Mouse (Mus musculus) hindbrain, embryonic 11.5 days (tissue): Measurements from ENCODE around the gene Sema7a. TPM values are rescaled to one million over a fixed set of nuclear protein-coding genes. Genes with fewer than 3 reads are reported as not detected.

Source experiments
- ATAC-seq: fragments of 200-750 bp; cut with Nextera tagmentation; 2 replicates; pipeline ENCODE4 v1.8.0; 2017; ENCODE audit warnings: mild to moderate bottlenecking, moderate TSS enrichment, moderate library complexity; ENCODE audit not compliant: low FRiP score
- DNase-seq: peaks from one replicate; pipeline ENCODE4 v3.0.0-alpha.2; 2015; ENCODE audit warnings: low spot score
- H3K27ac ChIP-seq: fragments of 300-500 bp; sonication (generic); 2 replicates; pipeline ENCODE4 v1.5.1; 2014; ENCODE audit warnings: mild to moderate bottlenecking, low read depth, low read length
- H3K27me3 ChIP-seq: fragments of 300-500 bp; sonication (generic); 2 replicates; pipeline ENCODE4 v1.6.1; 2014; ENCODE audit warnings: mild to moderate bottlenecking, low read length, moderate library complexity, mixed read lengths; ENCODE audit not compliant: control insufficient read depth, insufficient read depth
- H3K36me3 ChIP-seq: fragments of 300-500 bp; sonication (generic); 2 replicates; pipeline ENCODE4 v1.6.1; 2014; ENCODE audit warnings: mild to moderate bottlenecking, low read length, moderate library complexity, mixed read lengths; ENCODE audit not compliant: control insufficient read depth, insufficient read depth
- H3K4me1 ChIP-seq: fragments of 300-500 bp; sonication (generic); replicated peaks from 2 replicates; pipeline ENCODE4 v1.6.1; 2014; ENCODE audit warnings: low read length, mixed read lengths; ENCODE audit not compliant: control insufficient read depth, insufficient read depth
- H3K4me2 ChIP-seq: fragments of 300-500 bp; sonication (generic); replicated peaks from 2 replicates; pipeline ENCODE4 v1.6.1; 2014; ENCODE audit warnings: mild to moderate bottlenecking, low read depth, low read length
- H3K4me3 ChIP-seq: fragments of 300-500 bp; sonication (generic); 2 replicates; pipeline ENCODE4 v1.5.1; 2014; ENCODE audit warnings: low read depth, low read length
- H3K9ac ChIP-seq: fragments of 300-500 bp; sonication (generic); 2 replicates; pipeline ENCODE4 v1.6.1; 2014; ENCODE audit warnings: low read depth, low read length
- H3K9me3 ChIP-seq: fragments of 300-500 bp; sonication (generic); 2 replicates; pipeline ENCODE4 v1.6.1; 2016; ENCODE audit warnings: low read length; ENCODE audit not compliant: control insufficient read depth
- WGBS: fragments of 180-500 bp; shearing (Covaris S2); extraction: QIAGEN DNeasy Blood & Tissue Kit; methylation state at CpG from one replicate; pipeline ENCODE4 v1.1.7; 2014; 5-methylcytosine and 5-hydroxymethylcytosine counted together
- polyA plus RNA-seq: library from polyadenylated mRNA; unstranded; fragments of >200 nt; fragmentation: Nextera tagmentation; extraction: Ambion mirVana; gene quantifications from 2 replicates; pipeline ENCODE4 v1.2.1, GENCODE M21; 2014

Sema7a gene
- polyA plus RNA-seq, 1 experiment from 2014 or later, result 3.6 TPM

DNA sequence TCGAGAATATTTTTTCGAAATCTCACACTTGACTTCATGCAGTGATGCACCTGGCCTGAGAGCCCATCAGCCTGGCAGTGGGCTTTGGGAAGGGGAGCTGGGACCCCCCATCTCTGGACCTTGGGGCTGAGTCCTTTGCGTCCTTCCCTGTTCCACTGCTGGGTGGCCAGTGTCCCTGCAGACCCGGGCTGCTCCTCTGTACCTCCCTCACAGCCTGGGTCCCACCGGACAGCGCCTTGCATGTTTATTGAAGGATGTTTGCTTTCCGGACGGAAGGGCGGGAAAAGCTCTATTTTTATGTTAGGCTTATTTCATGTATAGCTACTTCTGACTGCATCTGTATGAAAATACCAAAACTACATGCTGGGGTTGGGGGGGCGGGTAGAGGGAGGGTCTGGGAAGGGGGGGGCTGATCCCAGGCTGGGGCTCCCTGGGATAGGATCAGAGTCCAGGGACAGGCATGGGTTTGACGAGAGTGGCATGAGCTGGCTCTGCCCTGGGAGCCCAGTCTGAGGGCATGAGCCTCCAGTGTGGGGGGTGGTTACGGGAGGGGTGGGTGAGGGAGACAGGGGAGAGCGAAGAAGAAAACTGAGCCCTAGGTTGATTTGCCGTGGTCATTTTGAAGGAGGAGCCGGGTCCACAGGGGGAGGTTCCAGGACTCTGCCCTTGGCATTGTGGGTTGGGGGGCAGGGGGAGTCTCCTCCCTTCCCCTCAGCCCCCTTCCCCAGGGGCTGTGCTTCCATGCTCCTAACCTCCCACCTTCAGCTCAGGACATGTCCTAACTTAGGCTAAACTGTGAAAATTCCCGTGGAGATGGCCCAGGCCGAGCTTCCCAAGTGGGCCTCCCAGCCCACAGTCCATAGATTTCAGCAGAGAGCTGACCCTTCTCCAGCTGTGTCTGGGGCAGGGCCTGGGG lies 22.2 kb downstream of the Sema7a start:
- H3K36me3 ChIP-seq, result no peaks in the 10 kb centered on the region

GRCm38 (mm10) chr9:57963249-57963997 lies 23.5 kb downstream of the Sema7a start:
- H3K27ac ChIP-seq, result no peak overlapping the region
- H3K4me3 ChIP-seq, result no peak overlapping the region
- no peak overlapping the region for H3K9ac ChIP-seq
- H3K36me3 ChIP-seq, result no peaks in the 10 kb centered on the region
- no peaks in the 10 kb centered on the region for H3K27me3 ChIP-seq
- no peak overlapping the region for H3K4me2 ChIP-seq
- ATAC-seq (no peak), DNase-seq (no peak)
- 91% methylated on average over 4 of the region's 4 CpGs for WGBS
- no peaks in the 10 kb centered on the region for H3K4me1 ChIP-seq
- H3K9me3 ChIP-seq, result no peaks in the 10 kb centered on the region

More for the DNA sequence above, 22.2 kb downstream of the Sema7a start:
- no peak for DNase-seq
- Histone ChIP-seq H3K4me2 (no peak overlapping the region), H3K9me3 (no peaks in the 10 kb centered on the region), H3K27me3 (no peaks in the 10 kb centered on the region), H3K9ac (no peak overlapping the region), H3K27ac (no peak overlapping the region), H3K4me1 (no peaks in the 10 kb centered on the region), H3K4me3 (no peak overlapping the region)
- 65% methylated on average over 17 of the region's 17 CpGs for WGBS
- no peak for ATAC-seq

- H3K27ac ChIP-seq, result peak overlapping the region; percentile 17; the same call in 1 of the 2 replicates
- no peaks in the 10 kb centered on the region for H3K27me3 ChIP-seq
- DNase-seq, result no peak
- H3K36me3 ChIP-seq, result no peaks in the 10 kb centered on the region
- no peaks in the 10 kb centered on the region for H3K4me1 ChIP-seq
- no peaks in the 10 kb centered on the region for H3K9me3 ChIP-seq
- H3K4me3 ChIP-seq, result no peak overlapping the region
- no peak overlapping the region for H3K4me2 ChIP-seq
- 73% methylated on average over 5 of the region's 5 CpGs for WGBS
- H3K9ac ChIP-seq, result no peak overlapping the region
- ATAC-seq, result no peak
Observed at GRCm38 (mm10) chr9:57963998-57964395, 24.1 kb downstream of the Sema7a start.

- Histone ChIP-seq H3K36me3 (no peaks in the 10 kb centered on the region), H3K4me1 (no peaks in the 10 kb centered on the region), H3K9me3 (no peaks in the 10 kb centered on the region), H3K27ac (no peak overlapping the region), H3K4me2 (no peak overlapping the region), H3K9ac (no peak overlapping the region), H3K4me3 (no peak overlapping the region), H3K27me3 (no peaks in the 10 kb centered on the region)
- ATAC-seq, result no peak
- no peak for DNase-seq
- WGBS, result 75% methylated on average over 6 of the region's 6 CpGs
Observed at GRCm38 (mm10) chr9:57964528-57965250, 24.8 kb downstream of the Sema7a start.

DNA sequence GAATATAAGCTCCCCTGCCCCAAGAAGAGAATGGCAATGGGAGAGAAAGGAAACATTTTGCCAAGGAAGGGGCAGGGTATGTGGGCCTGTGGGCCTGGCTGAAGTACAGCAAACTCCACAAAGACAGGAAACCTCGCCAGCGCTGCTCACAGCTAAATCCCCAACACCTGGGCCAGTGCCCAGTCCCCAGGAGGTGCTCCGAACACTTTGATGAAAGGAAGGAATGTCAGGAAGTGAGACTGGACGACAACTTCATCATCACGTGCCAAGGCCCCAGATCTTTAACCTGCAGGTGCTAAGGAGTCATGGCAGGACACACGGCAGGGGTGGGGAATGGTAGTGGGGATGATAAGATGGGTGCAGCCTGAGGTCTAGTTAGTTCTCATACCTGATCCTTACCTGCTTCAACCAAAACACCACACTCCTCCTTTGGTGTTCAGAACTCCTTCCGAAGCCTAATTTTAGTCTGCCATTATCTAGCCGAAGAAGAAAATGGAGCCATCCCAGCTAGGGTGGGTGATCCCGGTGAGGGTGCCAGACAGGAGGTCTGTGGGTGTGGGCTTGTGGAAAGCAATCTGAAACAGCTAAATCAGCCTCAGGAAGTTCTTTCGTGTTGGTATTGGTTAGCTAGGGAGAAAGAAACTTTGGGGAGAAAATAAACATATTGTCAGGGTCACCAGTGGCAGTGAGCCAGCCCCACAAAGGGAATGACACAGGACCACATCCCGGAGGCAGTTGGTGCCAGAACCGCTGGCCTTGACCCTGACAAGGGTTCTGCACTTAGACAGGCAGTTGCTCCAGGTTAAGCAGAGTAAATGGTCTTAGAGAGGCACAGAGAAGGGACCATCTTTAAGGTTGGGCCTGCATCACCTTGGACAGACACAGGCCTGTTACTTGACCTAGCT lies 25.6 kb downstream of the Sema7a start:
- no peaks in the 10 kb centered on the region for H3K36me3 ChIP-seq
- WGBS, result 76% methylated on average over 12 of the region's 12 CpGs
- no peak overlapping the region for H3K4me3 ChIP-seq
- no peaks in the 10 kb centered on the region for H3K9me3 ChIP-seq
- ATAC-seq (no peak), DNase-seq (no peak)
- no peaks in the 10 kb centered on the region for H3K4me1 ChIP-seq
- no peak overlapping the region for H3K27ac ChIP-seq
- no peak overlapping the region for H3K4me2 ChIP-seq
- H3K9ac ChIP-seq, result no peak overlapping the region
- no peaks in the 10 kb centered on the region for H3K27me3 ChIP-seq

- H3K4me1 ChIP-seq, result no peaks in the 10 kb centered on the region
- DNase-seq, result no peak
- H3K4me3 ChIP-seq, result no peak overlapping the region
- H3K27ac ChIP-seq, result no peak overlapping the region
- H3K27me3 ChIP-seq, result no peaks in the 10 kb centered on the region
- H3K9ac ChIP-seq, result no peak overlapping the region
- no peak for ATAC-seq
- no peak overlapping the region for H3K4me2 ChIP-seq
- no peaks in the 10 kb centered on the region for H3K9me3 ChIP-seq
- H3K36me3 ChIP-seq, result no peaks in the 10 kb centered on the region
- 81% methylated on average over 14 of the region's 14 CpGs for WGBS
Observed at GRCm38 (mm10) chr9:57967237-57967960, 27.5 kb downstream of the Sema7a start.

GRCm38 (mm10) chr9:57968166-57968771 lies 28.4 kb downstream of the Sema7a start:
- Histone ChIP-seq H3K4me3 (no peak overlapping the region), H3K27ac (no peak overlapping the region), H3K36me3 (no peaks in the 10 kb centered on the region), H3K9ac (no peak overlapping the region), H3K9me3 (no peaks in the 10 kb centered on the region), H3K4me1 (no peaks in the 10 kb centered on the region), H3K4me2 (no peak overlapping the region), H3K27me3 (no peaks in the 10 kb centered on the region)
- ATAC-seq, result no peak
- WGBS, result 86% methylated on average over 9 of the region's 9 CpGs
- DNase-seq, result no peak
